ENCODE assay signal across 9 mouse cellular contexts in the genomic region with DNA sequence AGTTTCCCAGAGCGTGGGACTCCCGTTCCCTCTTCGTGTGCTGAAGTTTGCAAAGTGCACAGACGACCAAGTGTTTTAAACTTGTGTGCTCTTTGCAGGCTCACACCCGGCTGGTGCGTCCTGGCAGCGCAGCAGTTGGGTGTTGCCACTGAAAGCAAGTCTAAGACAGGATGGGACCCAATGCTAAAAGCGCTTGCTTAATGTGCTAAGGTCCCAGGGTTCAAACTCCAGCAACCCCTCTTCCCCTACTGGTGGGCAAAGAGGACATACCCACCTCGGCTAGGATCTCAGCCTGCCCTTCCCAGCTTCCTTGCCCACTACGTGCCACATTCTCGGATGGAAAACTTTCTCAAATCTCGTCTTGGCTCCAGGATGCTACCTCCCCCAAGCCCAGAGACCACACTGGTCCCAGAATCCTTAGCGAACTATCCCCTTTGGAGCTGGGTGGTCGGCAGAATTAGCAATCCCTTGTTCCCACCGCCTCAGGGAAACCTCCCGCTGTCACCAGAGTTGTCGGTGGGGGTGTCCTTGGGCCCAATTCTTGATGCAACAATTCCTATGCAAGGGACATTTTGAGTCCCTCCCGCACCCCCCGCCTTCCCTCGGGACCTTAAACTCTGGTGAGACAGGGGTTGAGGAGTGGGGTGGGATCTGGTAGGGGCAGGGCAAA. TPM values are rescaled to one million over a fixed set of nuclear protein-coding genes. Genes with fewer than 3 reads are reported as not detected.
DNase-seq lines count a peak whose midpoint lies in the region; ATAC-seq and TF ChIP-seq lines count a peak whose summit lies in the region.
"Had no signal": no experiment of that assay in that cellular context is flagged by ENCODE, and none has a peak within 500 bp of the region (broad histone marks: within the 10 kb centered on the region; RNA-seq: fewer than 3 reads in every experiment).

No protein-coding gene starts in this region.

- TF ChIP-seq EP300 in stomach, postnatal 0 days (optimal IDR thresholded peaks at IDR 0.05), result no peak

- H3K4me1 ChIP-seq in lung, embryonic 16.5 days (replicated peaks; ENCODE audit: control insufficient read depth, insufficient read depth, low read length), result peaks cover 10% of the 10 kb centered on the region; the same call in 1 of the 2 replicates
- H3K4me1 ChIP-seq in limb, embryonic 13.5 days, result peaks cover 13% of the 10 kb centered on the region; the same call in 1 of the 2 replicates
- H3K4me1 ChIP-seq in stomach, postnatal 0 days (replicated peaks; ENCODE audit: control insufficient read depth, insufficient read depth), result no peaks in the 10 kb centered on the region

- no peaks in the 10 kb centered on the region for H3K9me3 ChIP-seq in lung, embryonic 16.5 days (ENCODE audit: control insufficient read depth, low read length)
- no peaks in the 10 kb centered on the region for H3K9me3 ChIP-seq in limb, embryonic 13.5 days
- no peaks in the 10 kb centered on the region for H3K9me3 ChIP-seq in stomach, postnatal 0 days (ENCODE audit: control insufficient read depth, low read length)

- WGBS in lung, embryonic 16.5 days, result 4% methylated on average over 20 of the region's 20 CpGs
- 3% methylated on average over 20 of the region's 20 CpGs for WGBS in limb, embryonic 13.5 days
- WGBS in stomach, postnatal 0 days, result 4% methylated on average over 20 of the region's 20 CpGs

- no peaks in the 10 kb centered on the region for H3K36me3 ChIP-seq in lung, embryonic 16.5 days (ENCODE audit: control insufficient read depth, insufficient read depth, low read length)
- no peaks in the 10 kb centered on the region for H3K36me3 ChIP-seq in limb, embryonic 13.5 days
- no peaks in the 10 kb centered on the region for H3K36me3 ChIP-seq in stomach, postnatal 0 days (ENCODE audit: control insufficient read depth, insufficient read depth, low read length)

- peaks cover 32% of the 10 kb centered on the region for H3K27me3 ChIP-seq in lung, embryonic 16.5 days (ENCODE audit: control insufficient read depth, insufficient read depth, low read depth, low read length)
- peaks cover 84% of the 10 kb centered on the region for H3K27me3 ChIP-seq in limb, embryonic 13.5 days
- no peaks in the 10 kb centered on the region; the same call in 1 of the 2 replicates for H3K27me3 ChIP-seq in stomach, postnatal 0 days (ENCODE audit: control insufficient read depth, insufficient read depth, low read length)

- no peak for ATAC-seq in lung, embryonic 16.5 days (ENCODE audit: low read depth)
- no peak for ATAC-seq in limb, embryonic 13.5 days (ENCODE audit: low FRiP score, low read depth)
- no peak for ATAC-seq in stomach, postnatal 0 days (ENCODE audit: low FRiP score, low TSS enrichment)

- no peak overlapping the region for H3K4me3 ChIP-seq in lung, embryonic 16.5 days (ENCODE audit: low read length)
- H3K4me3 ChIP-seq in limb, embryonic 13.5 days, result peak overlapping the region; percentile 37
- H3K4me3 ChIP-seq in stomach, postnatal 0 days (ENCODE audit: low read depth, low read length), result peak overlapping the region; percentile 21; the same call in 1 of the 2 replicates
- H3K4me3 ChIP-seq: erythroblast, embryonic 14.5 days had no signal

- peak overlapping the region; percentile 55 for H3K4me2 ChIP-seq in lung, embryonic 16.5 days (ENCODE audit: low read depth, low read length)
- peak overlapping the region; percentile 62 for H3K4me2 ChIP-seq in limb, embryonic 13.5 days (replicated peaks)
- H3K4me2 ChIP-seq in stomach, postnatal 0 days (replicated peaks; ENCODE audit: low read depth), result no peak overlapping the region

- no peak for DNase-seq in lung, postnatal 14 days
- DNase-seq in embryo, embryonic 9.5 days (ENCODE audit: extremely low spot score), result peak; percentile 57
- DNase-seq in stomach, postnatal 0 days (ENCODE audit: low spot score), result no peak
- no peak for DNase-seq in retina, embryonic 14.5 days (ENCODE audit: low spot score)
- DNase-seq in layer of hippocampus, postnatal 36 days, result no peak

- H3K9ac ChIP-seq in lung, embryonic 16.5 days (ENCODE audit: low read length), result no peak overlapping the region
- H3K9ac ChIP-seq in limb, embryonic 13.5 days, result no peak overlapping the region
- no peak overlapping the region for H3K9ac ChIP-seq in stomach, postnatal 0 days (ENCODE audit: low read length)

- no peak overlapping the region for H3K27ac ChIP-seq in lung, embryonic 16.5 days (ENCODE audit: low read length)
- no peak overlapping the region for H3K27ac ChIP-seq in limb, embryonic 13.5 days
- no peak overlapping the region for H3K27ac ChIP-seq in stomach, postnatal 0 days (replicated peaks)
- H3K27ac ChIP-seq: macrophage had no signal

- no peak for TF ChIP-seq CTCF in stomach, postnatal 0 days (IDR thresholded peaks at IDR 0.05; ENCODE audit: low read depth)

RNA-seq across cellular contexts. Expression of a gene that starts 12.9 kb away (rescaled TPM):
- 1.5 and 2.1 TPM in 2 replicates for polyA plus RNA-seq in lung, embryonic 16.5 days (2015; fragmentation: Nextera tagmentation; extraction: Ambion mirVana)
- 0.43 and 0.51 TPM in 2 replicates for polyA plus RNA-seq in limb, embryonic 13.5 days (2015; fragmentation: Nextera tagmentation; extraction: Ambion mirVana)
- polyA plus RNA-seq in stomach, postnatal 0 days (2015; fragmentation: Nextera tagmentation; extraction: Ambion mirVana), result 0.06 and 0.10 TPM in 2 replicates
- total RNA-seq in layer of hippocampus, postnatal 36 days (2021), result 100 to 1,000 TPM; 175 to 188 TPM

RNA-seq across cellular contexts. Expression of a gene that starts 31.1 kb away (rescaled TPM):
- polyA plus RNA-seq in lung, embryonic 16.5 days (2015; fragmentation: Nextera tagmentation; extraction: Ambion mirVana), result 93.0 and 140 TPM in 2 replicates
- 1.0 and 1.3 TPM in 2 replicates for polyA plus RNA-seq in limb, embryonic 13.5 days (2015; fragmentation: Nextera tagmentation; extraction: Ambion mirVana)
- polyA plus RNA-seq in stomach, postnatal 0 days (2015; fragmentation: Nextera tagmentation; extraction: Ambion mirVana), result 0.50 and 0.55 TPM in 2 replicates
- total RNA-seq in layer of hippocampus, postnatal 36 days (2021), result under 1 TPM in 1 of 2 experiments, not detected in 1; 0.25 TPM

RNA-seq across cellular contexts. Expression of a gene that starts 49.6 kb away (rescaled TPM):
- 86.2 and 87.0 TPM in 2 replicates for polyA plus RNA-seq in lung, embryonic 16.5 days (2015; fragmentation: Nextera tagmentation; extraction: Ambion mirVana)
- 70.5 and 72.4 TPM in 2 replicates for polyA plus RNA-seq in limb, embryonic 13.5 days (2015; fragmentation: Nextera tagmentation; extraction: Ambion mirVana)
- 56.5 and 59.7 TPM in 2 replicates for polyA plus RNA-seq in stomach, postnatal 0 days (2015; fragmentation: Nextera tagmentation; extraction: Ambion mirVana)
- 10 to 100 TPM; 58.7 to 62.1 TPM for total RNA-seq in layer of hippocampus, postnatal 36 days (2021)

RNA-seq across cellular contexts. Expression of a gene that starts 54.7 kb away (rescaled TPM):
- 100 and 109 TPM in 2 replicates for polyA plus RNA-seq in lung, embryonic 16.5 days (2015; fragmentation: Nextera tagmentation; extraction: Ambion mirVana)
- 101 and 105 TPM in 2 replicates for polyA plus RNA-seq in limb, embryonic 13.5 days (2015; fragmentation: Nextera tagmentation; extraction: Ambion mirVana)
- 18.7 and 18.9 TPM in 2 replicates for polyA plus RNA-seq in stomach, postnatal 0 days (2015; fragmentation: Nextera tagmentation; extraction: Ambion mirVana)
- 1 to 10 TPM; 6.2 to 8.7 TPM for total RNA-seq in layer of hippocampus, postnatal 36 days (2021)

Comparison
In these comparisons a context has a peak if more than half of its experiments do, and no peak if none do; other contexts are left out.
1. RNA of a gene that starts 31.1 kb away (polyA plus RNA-seq): 93.0 to 140 TPM in lung, embryonic 16.5 days; 1.0 to 1.3 TPM in limb, embryonic 13.5 days and 0.50 to 0.55 TPM in stomach, postnatal 0 days; every median in the first group is over 10 times any median in the second.